Mouse (Mus musculus) large intestine, adult 2 months (tissue): Measurements from ENCODE around the gene Pgm1. TPM values are rescaled to one million over a fixed set of nuclear protein-coding genes. Genes with fewer than 3 reads are reported as not detected.

Experiments used
- DNase-seq: peaks from one replicate; pipeline ENCODE4 v3.0.0-alpha.2; 2012; ENCODE audit warnings: low read depth, low spot score
- WGBS: fragments of 180-500 bp; shearing (Covaris S2); methylation state at CpG from one replicate; pipeline ENCODE4 v1.1.7; 2018; 5-methylcytosine and 5-hydroxymethylcytosine counted together
- polyA plus RNA-seq: library from polyadenylated mRNA; depleted of rRNA; stranded (reverse); fragments of >200 nt; gene quantifications from 2 replicates; pipeline ENCODE4 v1.2.3, GENCODE M21; 2012; rRNA removed

Gene Pgm1
- 20.5 and 31.8 TPM in 2 replicates for polyA plus RNA-seq

GRCm38 (mm10) chr4:99929149-99929612 lies at the start of gene Pgm1:
Gene Pgm1 (plus strand): TSS chr4:99929414.
- WGBS = 2% methylated on average over 23 of the region's 23 CpGs
- DNase-seq = peak; percentile 71

GRCm38 (mm10) chr4:99881882-99882281 lies 47.3 kb upstream of the Pgm1 start:
- DNase-seq = no peak

- no peak for DNase-seq
Observed at GRCm38 (mm10) chr4:99882405-99882804, 46.8 kb upstream of the Pgm1 start.

GRCm38 (mm10) chr4:99913894-99914451 lies 15.2 kb upstream of the Pgm1 start:
- DNase-seq = no peak
- WGBS = 70% methylated on average over 4 of the region's 4 CpGs

- peak; percentile 62 for DNase-seq
- 56% methylated on average over 4 of the region's 4 CpGs for WGBS
Observed at GRCm38 (mm10) chr4:99926380-99926779, 2.8 kb upstream of the Pgm1 start.

GRCm38 (mm10) chr4:99928521-99928920 lies 693 bp upstream of the Pgm1 start:
- WGBS = 51% methylated on average over 6 of the region's 6 CpGs

GRCm38 (mm10) chr4:99929613-99930517 lies 651 bp downstream of the Pgm1 start, which contains the start of gene Itgb3bp:
Gene Itgb3bp (minus strand): TSS chr4:99929813.
- WGBS = 1% methylated on average over 57 of the region's 57 CpGs
- DNase-seq = peak; percentile 27

More at GRCm38 (mm10) chr4:99928521-99928920, 693 bp upstream of the Pgm1 start:
- no peak for DNase-seq

- 27% methylated on average over 10 of the region's 10 CpGs for WGBS
- no peak for DNase-seq
Observed at GRCm38 (mm10) chr4:99930518-99931239, 1.5 kb downstream of the Pgm1 start.

GRCm38 (mm10) chr4:99931240-99931580 lies 2.0 kb downstream of the Pgm1 start:
- DNase-seq = no peak
- 85% methylated on average over 11 of the region's 11 CpGs for whole genome bisulfite sequencing

- WGBS = 98% methylated on average over 4 of the region's 4 CpGs
Observed at GRCm38 (mm10) chr4:99931807-99932206, 2.6 kb downstream of the Pgm1 start.

GRCm38 (mm10) chr4:99934859-99935258 lies 5.6 kb downstream of the Pgm1 start:
- 70% methylated on average over 7 of the region's 7 CpGs for WGBS
- DNase-seq = no peak

More at GRCm38 (mm10) chr4:99931807-99932206, 2.6 kb downstream of the Pgm1 start:
- no peak for DNase-seq

- 84% methylated on average over 5 of the region's 5 CpGs for WGBS
- DNase-seq = no peak
Observed at GRCm38 (mm10) chr4:99936278-99936677, 7.1 kb downstream of the Pgm1 start.

- no peak for DNase-seq
- WGBS = 70% methylated on average over 16 of the region's 16 CpGs
Observed at GRCm38 (mm10) chr4:99939711-99940505, 10.7 kb downstream of the Pgm1 start.

GRCm38 (mm10) chr4:99941655-99942414 lies 12.6 kb downstream of the Pgm1 start:
- DNase-seq = peak; percentile 19
- 20% methylated on average over 10 of the region's 10 CpGs for WGBS

GRCm38 (mm10) chr4:99944606-99945005 lies 15.4 kb downstream of the Pgm1 start:
- WGBS = 73% methylated on average over 2 of the region's 2 CpGs
- DNase-seq = no peak

- 90% methylated on average over 7 of the region's 7 CpGs for WGBS
- no peak for DNase-seq
Observed at GRCm38 (mm10) chr4:99945011-99945410, 15.8 kb downstream of the Pgm1 start.

- WGBS = 95% methylated on average over 2 of the region's 2 CpGs
- no peak for DNase-seq
Observed at GRCm38 (mm10) chr4:99946516-99946915, 17.3 kb downstream of the Pgm1 start.

GRCm38 (mm10) chr4:99947192-99947591 lies 18.0 kb downstream of the Pgm1 start:
- no peak for DNase-seq
- 73% methylated on average over 1 of the region's 1 CpGs for WGBS

GRCm38 (mm10) chr4:99947896-99948295 lies 18.7 kb downstream of the Pgm1 start:
- 92% methylated on average over 1 of the region's 1 CpGs for WGBS
- no peak for DNase-seq
